Mouse (Mus musculus): Measurements from ENCODE around the gene D1Pas1.

The D1Pas1 gene

GRCm38 (mm10) chr1:186986506-186986905 lies 19.3 kb downstream of the D1Pas1 start:
- DNase-seq (ENCODE audit: low read depth, low spot score), result no peak

- no peak for DNase-seq (ENCODE audit: low read depth, low spot score)
Observed at GRCm38 (mm10) chr1:186988281-186988682, 21.1 kb downstream of the D1Pas1 start.

- no peak for DNase-seq (ENCODE audit: low read depth, low spot score)
Observed at GRCm38 (mm10) chr1:186988822-186989221, 21.6 kb downstream of the D1Pas1 start.

- no peak for DNase-seq (ENCODE audit: low read depth, low spot score)
Observed at GRCm38 (mm10) chr1:186991473-186991872, 24.3 kb downstream of the D1Pas1 start.

GRCm38 (mm10) chr1:186992113-186992512 lies 24.9 kb downstream of the D1Pas1 start:
- no peak for DNase-seq (ENCODE audit: low read depth, low spot score)

GRCm38 (mm10) chr1:186997596-186998304 lies 30.5 kb downstream of the D1Pas1 start:
- DNase-seq (ENCODE audit: low read depth, low spot score), result no peak

- DNase-seq (ENCODE audit: low read depth, low spot score), result peak; percentile 88
Observed at GRCm38 (mm10) chr1:187003441-187003861, 36.2 kb downstream of the D1Pas1 start.

GRCm38 (mm10) chr1:187004306-187004705 lies 37.1 kb downstream of the D1Pas1 start:
- no peak for DNase-seq (ENCODE audit: low read depth, low spot score)

- no peak for DNase-seq (ENCODE audit: low read depth, low spot score)
Observed at GRCm38 (mm10) chr1:187006227-187006925, 39.2 kb downstream of the D1Pas1 start.

- DNase-seq (ENCODE audit: low read depth, low spot score), result no peak
Observed at GRCm38 (mm10) chr1:187008236-187008635, 41.0 kb downstream of the D1Pas1 start.

- DNase-seq (ENCODE audit: low read depth, low spot score), result no peak
Observed at GRCm38 (mm10) chr1:187010071-187010470, 42.9 kb downstream of the D1Pas1 start.

GRCm38 (mm10) chr1:187011601-187012000 lies 44.4 kb downstream of the D1Pas1 start:
- no peak for DNase-seq (ENCODE audit: low read depth, low spot score)

- DNase-seq (ENCODE audit: low read depth, low spot score), result no peak
Observed at GRCm38 (mm10) chr1:187014141-187014540, 46.9 kb downstream of the D1Pas1 start.

- no peak for DNase-seq (ENCODE audit: low read depth, low spot score)
Observed at GRCm38 (mm10) chr1:187015673-187016072, 48.5 kb downstream of the D1Pas1 start.

GRCm38 (mm10) chr1:187016116-187016515 lies 48.9 kb downstream of the D1Pas1 start:
- no peak for DNase-seq (ENCODE audit: low read depth, low spot score)

- no peak for DNase-seq (ENCODE audit: low read depth, low spot score)
Observed at GRCm38 (mm10) chr1:187020011-187020410, 52.8 kb downstream of the D1Pas1 start.

Measured in A20 (cell line).